Mouse (Mus musculus): ENCODE data around the gene Gm49369. TPM values are rescaled to one million over a fixed set of nuclear protein-coding genes. Genes with fewer than 3 reads are reported as not detected.

Gm49369 gene
- total and polyA plus RNA-seq, 2 experiments from 2014 or later: 0.85 TPM; not detected in 1

GRCm38 (mm10) chr7:142347542-142347941 lies 34.9 kb downstream of the Gm49369 start:
- TF ChIP-seq EP300 (IDR thresholded peaks at IDR 0.05; ENCODE audit: low read depth) (no peak), CTCF (IDR thresholded peaks at IDR 0.05; ENCODE audit: low read depth) (no peak)
- DNase-seq (ENCODE audit: low spot score): no peak

GRCm38 (mm10) chr7:142342247-142342640 lies 40.2 kb downstream of the Gm49369 start:
- Histone ChIP-seq H3K9ac (replicated peaks; ENCODE audit: low read depth, low read length) (no peak overlapping the region), H3K27me3 (ENCODE audit: control insufficient read depth, insufficient read depth, low read length) (no peaks in the 10 kb centered on the region), H3K9me3 (replicated peaks; ENCODE audit: control insufficient read depth, low read length) (no peaks in the 10 kb centered on the region), H3K36me3 (replicated peaks; ENCODE audit: control insufficient read depth, insufficient read depth, low read length) (no peaks in the 10 kb centered on the region), H3K27ac (ENCODE audit: low read depth) (peak overlapping the region; percentile 40; the same call in 1 of the 2 replicates), H3K4me2 (ENCODE audit: low read depth, low read length) (no peak overlapping the region), H3K4me1 (ENCODE audit: control insufficient read depth, insufficient read depth) (no peaks in the 10 kb centered on the region), H3K4me3 (ENCODE audit: low read depth, low read length) (no peak overlapping the region)
- TF ChIP-seq EP300 (IDR thresholded peaks at IDR 0.05; ENCODE audit: low read depth) (no peak), CTCF (IDR thresholded peaks at IDR 0.05; ENCODE audit: low read depth) (no peak)
- ATAC-seq (ENCODE audit: insufficient read depth, low read depth): no peak
- WGBS: 69% methylated on average over 3 of the region's 3 CpGs
- DNase-seq (ENCODE audit: low spot score): no peak

More at GRCm38 (mm10) chr7:142347542-142347941, 34.9 kb downstream of the Gm49369 start:
- H3K9me3 ChIP-seq (replicated peaks; ENCODE audit: control insufficient read depth, low read length): no peaks in the 10 kb centered on the region
- H3K27ac ChIP-seq (ENCODE audit: low read depth): no peak overlapping the region
- WGBS: 69% methylated on average over 4 of the region's 4 CpGs
- H3K4me2 ChIP-seq (ENCODE audit: low read depth, low read length): no peak overlapping the region
- no peaks in the 10 kb centered on the region for H3K27me3 ChIP-seq (ENCODE audit: control insufficient read depth, insufficient read depth, low read length)
- H3K36me3 ChIP-seq (replicated peaks; ENCODE audit: control insufficient read depth, insufficient read depth, low read length): no peaks in the 10 kb centered on the region
- H3K4me3 ChIP-seq (ENCODE audit: low read depth, low read length): no peak overlapping the region
- ATAC-seq (ENCODE audit: insufficient read depth, low read depth): no peak
- no peaks in the 10 kb centered on the region for H3K4me1 ChIP-seq (ENCODE audit: control insufficient read depth, insufficient read depth)
- H3K9ac ChIP-seq (replicated peaks; ENCODE audit: low read depth, low read length): no peak overlapping the region

GRCm38 (mm10) chr7:142341564-142342246 lies 40.8 kb downstream of the Gm49369 start:
- Histone ChIP-seq H3K9me3 (replicated peaks; ENCODE audit: control insufficient read depth, low read length) (no peaks in the 10 kb centered on the region), H3K27me3 (ENCODE audit: control insufficient read depth, insufficient read depth, low read length) (no peaks in the 10 kb centered on the region), H3K4me1 (ENCODE audit: control insufficient read depth, insufficient read depth) (no peaks in the 10 kb centered on the region), H3K4me2 (ENCODE audit: low read depth, low read length) (no peak overlapping the region), H3K36me3 (replicated peaks; ENCODE audit: control insufficient read depth, insufficient read depth, low read length) (no peaks in the 10 kb centered on the region), H3K27ac (ENCODE audit: low read depth) (peak overlapping the region; percentile 40; the same call in 1 of the 2 replicates), H3K4me3 (ENCODE audit: low read depth, low read length) (no peak overlapping the region), H3K9ac (replicated peaks; ENCODE audit: low read depth, low read length) (no peak overlapping the region)
- TF ChIP-seq EP300 (IDR thresholded peaks at IDR 0.05; ENCODE audit: low read depth) (no peak), CTCF (IDR thresholded peaks at IDR 0.05; ENCODE audit: low read depth) (no peak)
- no peak for ATAC-seq (ENCODE audit: insufficient read depth, low read depth)
- DNase-seq (ENCODE audit: low spot score): no peak
- WGBS: 70% methylated on average over 10 of the region's 10 CpGs

- no peak for DNase-seq (ENCODE audit: low spot score)
- no peak overlapping the region for H3K27ac ChIP-seq (ENCODE audit: low read depth)
- TF ChIP-seq EP300 (IDR thresholded peaks at IDR 0.05; ENCODE audit: low read depth) (no peak), CTCF (IDR thresholded peaks at IDR 0.05; ENCODE audit: low read depth) (no peak)
Observed at GRCm38 (mm10) chr7:142340269-142340970, 42.0 kb downstream of the Gm49369 start.

GRCm38 (mm10) chr7:142335151-142335550 lies 47.3 kb downstream of the Gm49369 start:
- no peak overlapping the region for H3K4me3 ChIP-seq (ENCODE audit: low read depth, low read length)
- WGBS: 83% methylated on average over 8 of the region's 8 CpGs
- H3K27me3 ChIP-seq (ENCODE audit: control insufficient read depth, insufficient read depth, low read length): no peaks in the 10 kb centered on the region
- ATAC-seq (ENCODE audit: insufficient read depth, low read depth): no peak
- H3K27ac ChIP-seq (ENCODE audit: low read depth): no peak overlapping the region
- H3K4me1 ChIP-seq (ENCODE audit: control insufficient read depth, insufficient read depth): peaks cover 12% of the 10 kb centered on the region
- TF ChIP-seq EP300 (IDR thresholded peaks at IDR 0.05; ENCODE audit: low read depth) (no peak), CTCF (IDR thresholded peaks at IDR 0.05; ENCODE audit: low read depth) (no peak)
- H3K4me2 ChIP-seq (ENCODE audit: low read depth, low read length): no peak overlapping the region
- no peaks in the 10 kb centered on the region for H3K36me3 ChIP-seq (replicated peaks; ENCODE audit: control insufficient read depth, insufficient read depth, low read length)
- H3K9me3 ChIP-seq (replicated peaks; ENCODE audit: control insufficient read depth, low read length): no peaks in the 10 kb centered on the region
- DNase-seq (ENCODE audit: low spot score): no peak
- H3K9ac ChIP-seq (replicated peaks; ENCODE audit: low read depth, low read length): no peak overlapping the region

More at GRCm38 (mm10) chr7:142340269-142340970, 42.0 kb downstream of the Gm49369 start:
- no peaks in the 10 kb centered on the region for H3K9me3 ChIP-seq (replicated peaks; ENCODE audit: control insufficient read depth, low read length)
- H3K36me3 ChIP-seq (replicated peaks; ENCODE audit: control insufficient read depth, insufficient read depth, low read length): no peaks in the 10 kb centered on the region
- H3K4me3 ChIP-seq (ENCODE audit: low read depth, low read length): no peak overlapping the region
- no peak overlapping the region for H3K9ac ChIP-seq (replicated peaks; ENCODE audit: low read depth, low read length)
- no peaks in the 10 kb centered on the region for H3K27me3 ChIP-seq (ENCODE audit: control insufficient read depth, insufficient read depth, low read length)
- no peak overlapping the region for H3K4me2 ChIP-seq (ENCODE audit: low read depth, low read length)
- WGBS: 60% methylated on average over 10 of the region's 10 CpGs
- no peaks in the 10 kb centered on the region for H3K4me1 ChIP-seq (ENCODE audit: control insufficient read depth, insufficient read depth)
- ATAC-seq (ENCODE audit: insufficient read depth, low read depth): no peak
